Mouse (Mus musculus): ENCODE results near the gene Clk1. TPM values are rescaled to one million over a fixed set of nuclear protein-coding genes. Genes with fewer than 3 reads are reported as not detected.

Gene Clk1
- polyA plus RNA-seq, 1 experiment from 2014 or later, result 151 TPM

DNA sequence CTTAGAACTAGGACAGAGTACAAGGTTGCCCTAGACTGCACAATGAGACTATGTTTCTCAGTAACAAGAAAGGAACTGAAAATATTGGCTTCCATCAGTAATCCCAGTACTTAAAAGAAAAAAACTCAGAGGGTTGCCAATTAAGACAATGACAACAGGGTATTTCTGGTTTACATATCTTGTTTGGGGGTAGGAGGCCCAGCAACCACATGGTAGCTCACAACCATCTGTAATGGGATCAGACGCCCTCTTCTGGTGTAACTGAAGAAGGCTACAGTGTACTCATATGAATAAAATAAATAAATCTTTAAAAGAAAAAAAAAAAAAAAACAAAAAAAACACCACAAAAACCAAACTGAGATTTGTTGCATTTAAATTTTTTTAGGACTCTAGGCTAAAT lies 8.4 kb downstream of the Clk1 start:
- no peak overlapping the region for H3K27ac ChIP-seq (ENCODE audit: low read depth, low read length)
- 23% methylated on average over 1 of the region's 1 CpGs for WGBS
- no peaks in the 10 kb centered on the region for H3K27me3 ChIP-seq (replicated peaks; ENCODE audit: control insufficient read depth, insufficient read depth, low read length)
- no peak for ATAC-seq
- H3K9ac ChIP-seq (ENCODE audit: low read depth, low read length), result no peak overlapping the region
- no peaks in the 10 kb centered on the region for H3K9me3 ChIP-seq (ENCODE audit: control insufficient read depth, low read length)
- no peak overlapping the region for H3K4me2 ChIP-seq (ENCODE audit: low read length)
- H3K36me3 ChIP-seq (ENCODE audit: control insufficient read depth, insufficient read depth, low read length), result peaks cover 63% of the 10 kb centered on the region
- no peaks in the 10 kb centered on the region for H3K4me1 ChIP-seq (ENCODE audit: control insufficient read depth, insufficient read depth, low read depth, low read length)
- no peak overlapping the region for H3K4me3 ChIP-seq (ENCODE audit: low read length)

DNA sequence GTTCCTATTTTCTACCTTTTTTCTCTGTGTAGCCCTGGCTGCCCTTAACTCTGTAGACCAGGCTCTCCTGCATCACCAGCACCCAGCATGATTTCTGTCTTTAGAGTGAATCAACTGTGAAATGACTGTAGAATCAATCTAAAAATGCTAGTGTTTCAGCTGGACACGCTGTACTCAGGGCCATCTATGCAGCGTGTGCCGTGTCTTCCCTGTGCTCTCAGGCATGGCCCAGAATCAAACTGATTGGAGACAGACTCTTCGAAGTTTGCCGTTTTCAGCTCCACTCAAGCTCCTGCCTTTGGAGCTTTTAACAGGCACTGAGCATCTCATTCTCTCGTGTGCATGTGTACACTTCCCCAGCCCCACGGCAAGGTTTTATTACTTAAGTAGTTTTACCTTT lies 13.1 kb downstream of the Clk1 start:
- Histone ChIP-seq H3K9me3 (ENCODE audit: control insufficient read depth, low read length) (no peaks in the 10 kb centered on the region), H3K4me1 (ENCODE audit: control insufficient read depth, insufficient read depth, low read depth, low read length) (no peaks in the 10 kb centered on the region), H3K27me3 (replicated peaks; ENCODE audit: control insufficient read depth, insufficient read depth, low read length) (no peaks in the 10 kb centered on the region), H3K4me3 (ENCODE audit: low read length) (no peak overlapping the region), H3K27ac (ENCODE audit: low read depth, low read length) (no peak overlapping the region), H3K9ac (ENCODE audit: low read depth, low read length) (no peak overlapping the region), H3K4me2 (ENCODE audit: low read length) (no peak overlapping the region), H3K36me3 (ENCODE audit: control insufficient read depth, insufficient read depth, low read length) (peaks cover 43% of the 10 kb centered on the region)
- WGBS, result 93% methylated on average over 7 of the region's 7 CpGs
- no peak; the same call in 1 of the 2 replicates for ATAC-seq

DNA sequence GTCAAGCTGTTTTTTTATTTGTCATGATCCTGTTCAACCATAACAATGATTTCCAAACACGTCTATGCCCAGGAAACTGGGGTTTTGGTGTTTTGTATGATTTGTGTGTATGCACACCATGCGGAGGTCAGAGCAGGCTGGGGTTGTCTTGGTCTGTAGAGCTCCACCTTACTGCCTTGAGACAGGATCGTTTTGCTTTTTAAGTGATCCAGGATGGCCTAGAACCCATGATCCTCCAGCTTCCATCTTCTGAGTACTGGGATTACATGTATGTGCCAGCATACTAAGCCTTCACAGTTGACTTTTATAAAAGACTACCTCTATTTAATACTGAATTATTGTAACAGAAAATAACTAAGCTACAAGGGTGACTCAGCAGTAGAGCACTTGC lies 13.7 kb downstream of the Clk1 start:
- H3K36me3 ChIP-seq (ENCODE audit: control insufficient read depth, insufficient read depth, low read length), result peaks cover 41% of the 10 kb centered on the region
- H3K4me1 ChIP-seq (ENCODE audit: control insufficient read depth, insufficient read depth, low read depth, low read length), result no peaks in the 10 kb centered on the region
- no peak overlapping the region for H3K27ac ChIP-seq (ENCODE audit: low read depth, low read length)
- H3K4me3 ChIP-seq (ENCODE audit: low read length), result no peak overlapping the region
- ATAC-seq, result peak; percentile 26; the same call in 1 of the 2 replicates
- no peaks in the 10 kb centered on the region for H3K27me3 ChIP-seq (replicated peaks; ENCODE audit: control insufficient read depth, insufficient read depth, low read length)
- H3K9ac ChIP-seq (ENCODE audit: low read depth, low read length), result no peak overlapping the region
- H3K9me3 ChIP-seq (ENCODE audit: control insufficient read depth, low read length), result no peaks in the 10 kb centered on the region
- WGBS, result 85% methylated on average over 3 of the region's 3 CpGs
- H3K4me2 ChIP-seq (ENCODE audit: low read length), result no peak overlapping the region

DNA sequence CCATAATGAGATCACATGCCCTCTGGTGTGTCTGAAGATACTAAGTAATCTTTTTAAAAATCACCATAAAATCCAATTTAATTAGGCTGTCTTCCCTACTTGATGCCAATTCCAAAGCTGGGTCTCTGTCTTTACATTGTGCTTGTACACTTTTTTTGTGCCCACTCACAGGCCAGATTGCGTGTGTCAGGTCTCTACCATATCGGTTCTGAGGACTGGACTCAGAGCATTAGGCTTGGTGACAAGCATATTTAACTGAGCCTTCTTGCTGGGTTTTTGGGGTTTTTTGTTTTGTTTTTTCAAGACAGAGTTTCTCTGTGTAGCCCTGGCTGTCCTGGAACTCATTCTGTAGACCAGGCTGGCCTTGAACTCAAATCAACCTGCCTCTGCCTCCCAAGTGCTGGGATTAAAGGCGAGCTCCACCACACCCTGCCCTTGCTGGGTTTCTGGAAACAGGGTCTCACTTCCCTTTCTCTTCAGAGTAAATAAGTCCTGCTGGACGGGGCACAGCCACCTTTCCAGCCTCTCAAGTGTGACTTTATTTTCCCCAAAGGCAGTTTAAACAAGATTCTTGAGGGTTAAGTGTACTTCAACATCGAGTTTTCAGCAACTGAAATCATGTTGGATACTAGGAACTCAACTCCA lies 14.2 kb downstream of the Clk1 start:
- Histone ChIP-seq H3K4me2 (ENCODE audit: low read length) (no peak overlapping the region), H3K27ac (ENCODE audit: low read depth, low read length) (no peak overlapping the region), H3K9ac (ENCODE audit: low read depth, low read length) (no peak overlapping the region), H3K4me1 (ENCODE audit: control insufficient read depth, insufficient read depth, low read depth, low read length) (no peaks in the 10 kb centered on the region), H3K36me3 (ENCODE audit: control insufficient read depth, insufficient read depth, low read length) (peaks cover 39% of the 10 kb centered on the region), H3K9me3 (ENCODE audit: control insufficient read depth, low read length) (no peaks in the 10 kb centered on the region), H3K27me3 (replicated peaks; ENCODE audit: control insufficient read depth, insufficient read depth, low read length) (no peaks in the 10 kb centered on the region), H3K4me3 (ENCODE audit: low read length) (no peak overlapping the region)
- 86% methylated on average over 5 of the region's 5 CpGs for WGBS
- ATAC-seq, result no peak

DNA sequence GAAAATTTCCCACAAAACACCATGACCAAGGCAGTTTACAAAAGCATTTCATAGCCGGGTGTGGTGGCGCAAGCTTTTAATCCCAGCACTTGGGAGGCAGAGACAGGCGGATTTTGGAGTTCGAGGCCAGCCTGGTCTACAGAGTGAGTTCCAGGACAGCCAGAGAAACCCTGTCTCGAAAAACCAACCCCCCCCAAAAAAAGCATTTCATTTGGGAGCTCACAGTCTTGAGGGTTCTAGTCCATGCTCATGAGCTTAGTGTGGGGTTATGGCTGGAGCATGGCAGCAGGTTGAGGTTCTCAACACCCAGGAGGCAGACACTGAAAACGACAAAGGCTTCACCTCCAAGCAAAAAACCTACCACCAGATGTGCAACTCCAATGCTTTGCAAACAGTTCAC lies 15.7 kb downstream of the Clk1 start:
- Histone ChIP-seq H3K4me1 (ENCODE audit: control insufficient read depth, insufficient read depth, low read depth, low read length) (no peaks in the 10 kb centered on the region), H3K4me3 (ENCODE audit: low read length) (no peak overlapping the region), H3K27ac (ENCODE audit: low read depth, low read length) (no peak overlapping the region), H3K27me3 (replicated peaks; ENCODE audit: control insufficient read depth, insufficient read depth, low read length) (no peaks in the 10 kb centered on the region), H3K9me3 (ENCODE audit: control insufficient read depth, low read length) (no peaks in the 10 kb centered on the region), H3K4me2 (ENCODE audit: low read length) (no peak overlapping the region), H3K9ac (ENCODE audit: low read depth, low read length) (no peak overlapping the region), H3K36me3 (ENCODE audit: control insufficient read depth, insufficient read depth, low read length) (peaks cover 38% of the 10 kb centered on the region)
- no peak for ATAC-seq
- WGBS, result 87% methylated on average over 6 of the region's 6 CpGs

DNA sequence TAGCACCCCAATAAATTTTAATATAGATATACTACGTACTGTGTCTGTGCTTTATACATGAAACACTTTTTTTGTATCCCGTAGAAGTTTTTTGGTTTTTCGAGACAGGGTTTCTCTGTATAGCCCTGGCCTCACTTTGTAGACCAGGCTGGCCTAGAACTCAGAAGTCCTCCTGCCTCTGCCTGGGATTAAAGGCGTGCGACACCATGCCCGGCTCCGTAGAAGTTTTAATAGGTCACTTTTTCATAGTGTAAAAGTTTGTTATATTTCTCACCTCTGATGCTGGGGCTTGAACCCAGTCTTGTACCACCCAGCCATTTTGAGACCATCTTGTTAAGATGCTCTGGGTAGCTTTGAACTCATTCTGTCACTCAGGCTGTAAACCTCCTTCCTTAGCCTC lies 16.5 kb downstream of the Clk1 start:
- Histone ChIP-seq H3K9ac (ENCODE audit: low read depth, low read length) (no peak overlapping the region), H3K4me1 (ENCODE audit: control insufficient read depth, insufficient read depth, low read depth, low read length) (no peaks in the 10 kb centered on the region), H3K4me2 (ENCODE audit: low read length) (no peak overlapping the region), H3K27me3 (replicated peaks; ENCODE audit: control insufficient read depth, insufficient read depth, low read length) (no peaks in the 10 kb centered on the region), H3K36me3 (ENCODE audit: control insufficient read depth, insufficient read depth, low read length) (peaks cover 39% of the 10 kb centered on the region), H3K27ac (ENCODE audit: low read depth, low read length) (no peak overlapping the region), H3K9me3 (ENCODE audit: control insufficient read depth, low read length) (no peaks in the 10 kb centered on the region), H3K4me3 (ENCODE audit: low read length) (no peak overlapping the region)
- no peak for ATAC-seq
- WGBS, result 95% methylated on average over 7 of the region's 7 CpGs

DNA sequence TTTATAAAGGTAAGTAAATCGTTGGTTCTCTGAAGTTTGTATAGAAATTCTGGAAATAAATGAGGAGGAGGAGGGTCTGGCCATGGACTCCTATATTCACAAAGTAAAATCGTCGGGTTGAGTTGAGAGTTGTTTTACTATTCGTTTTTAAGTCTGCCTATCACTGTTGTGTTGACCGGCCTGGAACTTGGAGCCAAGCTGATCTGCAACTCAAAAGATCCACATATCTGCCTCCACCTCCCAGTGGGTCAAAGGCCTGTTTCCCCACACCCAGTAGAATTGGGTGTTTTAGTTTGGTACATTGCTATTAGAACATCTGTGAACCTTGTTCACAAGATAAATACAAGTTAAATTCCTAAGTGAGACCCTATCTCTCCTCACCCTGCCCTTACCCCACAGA lies 20.1 kb downstream of the Clk1 start:
- H3K27me3 ChIP-seq (replicated peaks; ENCODE audit: control insufficient read depth, insufficient read depth, low read length), result no peaks in the 10 kb centered on the region
- no peak overlapping the region for H3K9ac ChIP-seq (ENCODE audit: low read depth, low read length)
- 96% methylated on average over 5 of the region's 5 CpGs for WGBS
- H3K4me3 ChIP-seq (ENCODE audit: low read length), result no peak overlapping the region
- no peaks in the 10 kb centered on the region for H3K9me3 ChIP-seq (ENCODE audit: control insufficient read depth, low read length)
- H3K27ac ChIP-seq (ENCODE audit: low read depth, low read length), result no peak overlapping the region
- peaks cover 46% of the 10 kb centered on the region for H3K36me3 ChIP-seq (ENCODE audit: control insufficient read depth, insufficient read depth, low read length)
- no peak overlapping the region for H3K4me2 ChIP-seq (ENCODE audit: low read length)
- no peaks in the 10 kb centered on the region for H3K4me1 ChIP-seq (ENCODE audit: control insufficient read depth, insufficient read depth, low read depth, low read length)
- no peak for ATAC-seq

DNA sequence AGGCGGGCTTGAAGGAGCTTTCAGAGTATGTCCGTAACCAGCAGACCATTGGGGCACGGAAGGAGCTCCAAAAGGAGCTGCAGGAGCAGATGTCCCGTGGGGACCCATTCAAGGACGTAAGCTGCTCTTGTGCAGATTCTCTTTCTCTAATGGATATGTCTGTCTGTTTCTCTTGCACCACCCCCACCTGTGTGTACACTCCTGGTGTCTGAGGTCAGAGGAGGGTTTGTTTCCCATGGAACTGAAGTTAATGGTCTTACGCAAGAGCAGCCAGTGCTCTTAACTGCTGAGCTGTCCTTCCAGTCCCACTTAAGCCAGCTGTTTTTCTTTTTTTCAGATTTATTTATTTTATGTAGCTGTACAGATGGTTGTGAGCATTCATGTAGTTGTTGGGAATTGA lies 22.5 kb downstream of the Clk1 start:
- no peaks in the 10 kb centered on the region for H3K9me3 ChIP-seq (ENCODE audit: control insufficient read depth, low read length)
- no peak overlapping the region for H3K9ac ChIP-seq (ENCODE audit: low read depth, low read length)
- H3K4me1 ChIP-seq (ENCODE audit: control insufficient read depth, insufficient read depth, low read depth, low read length), result no peaks in the 10 kb centered on the region
- H3K4me3 ChIP-seq (ENCODE audit: low read length), result no peak overlapping the region
- no peak overlapping the region for H3K27ac ChIP-seq (ENCODE audit: low read depth, low read length)
- peaks cover 61% of the 10 kb centered on the region for H3K36me3 ChIP-seq (ENCODE audit: control insufficient read depth, insufficient read depth, low read length)
- 92% methylated on average over 6 of the region's 6 CpGs for WGBS
- no peak for ATAC-seq
- H3K4me2 ChIP-seq (ENCODE audit: low read length), result no peak overlapping the region
- no peaks in the 10 kb centered on the region for H3K27me3 ChIP-seq (replicated peaks; ENCODE audit: control insufficient read depth, insufficient read depth, low read length)

DNA sequence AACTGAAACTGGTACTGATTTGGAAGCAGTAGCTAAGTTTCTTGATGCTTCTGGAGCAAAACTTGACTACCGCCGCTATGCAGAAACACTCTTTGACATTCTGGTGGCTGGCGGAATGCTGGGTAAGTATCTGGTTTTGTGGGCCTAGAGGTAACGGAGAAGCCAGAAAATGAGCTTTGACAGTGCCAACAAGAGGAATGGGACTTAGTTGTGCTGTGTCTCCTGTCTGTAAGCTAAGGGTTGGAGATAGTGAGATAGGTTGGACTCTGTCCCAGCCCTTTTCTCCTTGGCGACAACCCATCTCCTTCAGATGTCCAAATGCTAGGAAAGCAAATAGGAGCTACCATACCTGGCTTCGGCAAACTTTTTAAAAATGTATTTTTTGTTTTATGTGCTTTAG lies 26.1 kb downstream of the Clk1 start:
- Histone ChIP-seq H3K9me3 (ENCODE audit: control insufficient read depth, low read length) (no peaks in the 10 kb centered on the region), H3K4me2 (ENCODE audit: low read length) (no peak overlapping the region), H3K4me1 (ENCODE audit: control insufficient read depth, insufficient read depth, low read depth, low read length) (peaks cover 9% of the 10 kb centered on the region), H3K9ac (ENCODE audit: low read depth, low read length) (no peak overlapping the region), H3K4me3 (ENCODE audit: low read length) (no peak overlapping the region), H3K27me3 (replicated peaks; ENCODE audit: control insufficient read depth, insufficient read depth, low read length) (no peaks in the 10 kb centered on the region), H3K36me3 (ENCODE audit: control insufficient read depth, insufficient read depth, low read length) (peaks cover 56% of the 10 kb centered on the region), H3K27ac (ENCODE audit: low read depth, low read length) (no peak overlapping the region)
- no peak for ATAC-seq
- WGBS, result 95% methylated on average over 6 of the region's 6 CpGs

DNA sequence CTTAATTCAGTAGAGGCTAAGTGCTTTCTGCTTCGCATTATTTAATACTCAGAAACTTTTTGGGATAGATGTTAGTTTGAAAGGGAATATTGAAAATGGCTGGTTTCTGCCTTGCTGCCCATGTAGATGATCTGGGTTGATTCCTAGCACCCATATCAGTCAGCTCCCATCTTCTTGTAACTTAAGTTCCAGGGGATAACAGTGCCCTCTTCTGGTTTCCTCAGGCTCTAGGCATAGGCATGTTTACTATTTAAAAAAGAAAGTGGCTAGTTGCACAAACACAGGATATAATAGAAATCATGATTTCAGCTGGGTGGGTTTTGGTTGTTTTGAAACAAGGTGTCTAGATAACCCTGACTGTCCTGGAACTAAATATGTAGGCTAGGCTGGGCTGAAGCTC lies 27.7 kb downstream of the Clk1 start:
- Histone ChIP-seq H3K36me3 (ENCODE audit: control insufficient read depth, insufficient read depth, low read length) (peaks cover 43% of the 10 kb centered on the region), H3K27me3 (replicated peaks; ENCODE audit: control insufficient read depth, insufficient read depth, low read length) (no peaks in the 10 kb centered on the region), H3K9ac (ENCODE audit: low read depth, low read length) (no peak overlapping the region), H3K4me1 (ENCODE audit: control insufficient read depth, insufficient read depth, low read depth, low read length) (peaks cover 16% of the 10 kb centered on the region), H3K4me3 (ENCODE audit: low read length) (no peak overlapping the region), H3K27ac (ENCODE audit: low read depth, low read length) (no peak overlapping the region), H3K4me2 (ENCODE audit: low read length) (no peak overlapping the region), H3K9me3 (ENCODE audit: control insufficient read depth, low read length) (no peaks in the 10 kb centered on the region)
- 93% methylated on average over 1 of the region's 1 CpGs for WGBS
- ATAC-seq, result no peak

Data from hindbrain, embryonic 16.5 days (tissue).